Mouse (Mus musculus): ENCODE data around the gene Cox6b2. TPM values are rescaled to one million over a fixed set of nuclear protein-coding genes. Genes with fewer than 3 reads are reported as not detected.

The Cox6b2 gene
- polyA plus RNA-seq, 1 experiment from 2014 or later, result 64.1 TPM

DNA sequence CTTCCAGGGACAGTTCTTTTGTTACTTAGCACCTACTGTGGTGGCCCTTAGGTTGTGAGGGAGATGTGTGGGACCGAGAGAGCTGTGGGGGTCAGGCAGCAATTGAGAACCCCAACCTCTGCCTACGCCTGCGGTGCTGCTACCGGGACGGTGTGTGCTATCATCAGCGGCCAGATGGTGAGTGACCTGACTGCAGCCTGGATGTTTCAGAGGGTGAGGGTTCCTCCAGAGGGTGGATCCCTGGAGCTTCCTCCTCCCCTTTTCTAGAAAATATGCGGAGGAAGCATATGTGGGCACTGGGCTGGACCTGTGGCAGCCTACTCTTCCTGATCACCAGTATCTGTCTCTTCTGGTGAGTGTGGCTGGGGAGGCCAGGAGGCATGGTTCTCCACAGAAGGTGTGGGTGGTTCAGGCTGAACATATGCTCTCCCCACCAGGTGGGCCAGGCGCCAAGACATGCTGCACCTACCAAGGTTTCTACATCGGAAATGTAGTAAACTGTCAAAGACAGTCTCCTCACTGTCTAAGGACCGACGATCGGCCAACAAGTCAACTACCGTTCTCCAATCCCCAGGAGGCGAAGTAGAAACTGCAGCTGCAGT is 30.9 kb upstream of the Cox6b2 start:
- Histone ChIP-seq H3K27ac (no peak overlapping the region), H3K4me1 (peaks cover 13% of the 10 kb centered on the region), H3K9ac (no peak overlapping the region), H3K36me3 (no peaks in the 10 kb centered on the region), H3K27me3 (peaks cover 10% of the 10 kb centered on the region), H3K4me2 (no peak overlapping the region), H3K9me3 (no peaks in the 10 kb centered on the region), H3K4me3 (no peak overlapping the region)
- WGBS, result 60% methylated on average over 14 of the region's 14 CpGs
- ATAC-seq (ENCODE audit: borderline replicate concordance, extremely low read depth, low FRiP score, low TSS enrichment), result no peak

DNA sequence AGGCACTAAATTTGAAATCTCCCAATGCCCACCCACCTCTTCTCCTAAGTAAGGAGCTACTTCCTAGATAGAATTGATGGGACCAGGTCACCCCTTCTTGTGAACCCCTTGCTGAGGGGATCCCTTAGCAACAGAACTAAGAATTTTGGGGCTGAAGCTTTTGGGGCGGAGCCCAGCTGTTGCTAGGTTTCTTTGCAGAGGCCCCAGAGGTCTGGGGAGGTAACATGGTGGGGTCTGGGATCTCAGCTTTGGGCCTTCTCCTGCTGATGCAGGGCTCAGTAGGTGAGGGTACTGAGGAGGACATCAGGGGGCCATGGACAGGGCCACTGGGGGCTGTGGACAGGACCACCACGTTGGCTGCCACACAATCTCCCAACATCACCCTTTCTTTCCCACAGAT is 29.9 kb upstream of the Cox6b2 start, which contains the start of the genes Il11 and Tmem190:
TSS of gene Il11 (minus strand) at position 101 of the 400 bp plus-strand sequence.
TSS of gene Tmem190 (plus strand) at position 179 of the 400 bp plus-strand sequence.
- peaks cover 7% of the 10 kb centered on the region for H3K4me1 ChIP-seq
- WGBS, result 79% methylated on average over 2 of the region's 2 CpGs

DNA sequence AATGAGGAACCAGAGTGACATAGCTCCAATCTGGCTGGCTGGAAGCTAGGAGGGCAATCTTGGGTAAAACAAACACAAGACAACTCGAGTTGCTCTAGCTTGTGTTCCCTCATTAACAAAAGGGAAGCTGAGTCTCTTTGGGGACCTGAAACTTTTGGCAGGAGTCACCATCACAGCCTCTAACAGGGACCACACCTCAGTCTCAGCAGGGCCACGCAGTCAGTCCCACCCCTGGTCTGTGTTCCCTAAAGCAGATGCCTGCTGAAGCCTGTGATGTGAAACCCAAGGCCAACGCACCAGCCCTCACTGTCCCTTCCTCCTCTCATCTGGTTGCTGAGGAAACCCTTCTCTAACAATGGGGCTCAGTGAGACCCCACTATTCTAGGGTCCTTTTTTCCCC is 29.2 kb upstream of the Cox6b2 start:
- H3K27ac ChIP-seq, result no peak overlapping the region
- H3K27me3 ChIP-seq, result peaks cover 26% of the 10 kb centered on the region
- no peak for ATAC-seq (ENCODE audit: borderline replicate concordance, extremely low read depth, low FRiP score, low TSS enrichment)

More for the DNA sequence above, 29.9 kb upstream of the Cox6b2 start, which contains the start of the genes Il11 and Tmem190:
- Histone ChIP-seq H3K36me3 (no peaks in the 10 kb centered on the region), H3K4me2 (no peak within 1 kb of the TSS), H3K9ac (no peak within 1 kb of the TSS), H3K27ac (no peak within 1 kb of the TSS), H3K9me3 (no peaks in the 10 kb centered on the region), H3K4me3 (no peak within 1 kb of the TSS), H3K27me3 (peaks cover 20% of the 10 kb centered on the region)
- ATAC-seq (ENCODE audit: borderline replicate concordance, extremely low read depth, low FRiP score, low TSS enrichment), result no peak

DNA sequence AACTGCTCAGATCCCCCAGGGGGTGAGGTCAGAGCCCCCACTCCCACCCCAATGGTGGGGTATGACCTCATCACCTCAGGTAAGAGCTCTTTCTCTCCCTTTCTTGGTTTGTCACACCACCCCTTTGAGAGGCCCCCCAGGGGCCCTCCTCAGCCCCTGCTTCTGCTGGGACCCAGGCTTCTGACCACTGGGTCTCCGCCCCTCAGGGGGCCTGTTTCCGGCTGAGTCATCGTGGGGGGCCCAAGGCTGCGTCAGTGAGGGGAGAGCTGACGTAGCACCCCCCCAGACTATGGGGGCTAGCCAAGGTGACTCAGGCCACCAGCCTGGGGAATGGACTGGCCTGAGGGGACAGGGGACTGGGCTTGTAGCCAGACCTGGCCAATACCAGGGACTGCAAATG is 27.0 kb upstream of the Cox6b2 start:
- Histone ChIP-seq H3K9me3 (no peaks in the 10 kb centered on the region), H3K4me1 (peaks cover 10% of the 10 kb centered on the region), H3K36me3 (no peaks in the 10 kb centered on the region), H3K4me3 (no peak overlapping the region), H3K9ac (no peak overlapping the region), H3K27me3 (peaks cover 46% of the 10 kb centered on the region), H3K4me2 (no peak overlapping the region), H3K27ac (no peak overlapping the region)
- no peak for ATAC-seq (ENCODE audit: borderline replicate concordance, extremely low read depth, low FRiP score, low TSS enrichment)
- 32% methylated on average over 5 of the region's 5 CpGs for WGBS

More for the DNA sequence above, 29.2 kb upstream of the Cox6b2 start:
- Histone ChIP-seq H3K4me2 (no peak overlapping the region), H3K9me3 (no peaks in the 10 kb centered on the region), H3K4me1 (peaks cover 9% of the 10 kb centered on the region), H3K4me3 (no peak overlapping the region), H3K9ac (no peak overlapping the region), H3K36me3 (no peaks in the 10 kb centered on the region)
- WGBS, result 41% methylated on average over 3 of the region's 3 CpGs

DNA sequence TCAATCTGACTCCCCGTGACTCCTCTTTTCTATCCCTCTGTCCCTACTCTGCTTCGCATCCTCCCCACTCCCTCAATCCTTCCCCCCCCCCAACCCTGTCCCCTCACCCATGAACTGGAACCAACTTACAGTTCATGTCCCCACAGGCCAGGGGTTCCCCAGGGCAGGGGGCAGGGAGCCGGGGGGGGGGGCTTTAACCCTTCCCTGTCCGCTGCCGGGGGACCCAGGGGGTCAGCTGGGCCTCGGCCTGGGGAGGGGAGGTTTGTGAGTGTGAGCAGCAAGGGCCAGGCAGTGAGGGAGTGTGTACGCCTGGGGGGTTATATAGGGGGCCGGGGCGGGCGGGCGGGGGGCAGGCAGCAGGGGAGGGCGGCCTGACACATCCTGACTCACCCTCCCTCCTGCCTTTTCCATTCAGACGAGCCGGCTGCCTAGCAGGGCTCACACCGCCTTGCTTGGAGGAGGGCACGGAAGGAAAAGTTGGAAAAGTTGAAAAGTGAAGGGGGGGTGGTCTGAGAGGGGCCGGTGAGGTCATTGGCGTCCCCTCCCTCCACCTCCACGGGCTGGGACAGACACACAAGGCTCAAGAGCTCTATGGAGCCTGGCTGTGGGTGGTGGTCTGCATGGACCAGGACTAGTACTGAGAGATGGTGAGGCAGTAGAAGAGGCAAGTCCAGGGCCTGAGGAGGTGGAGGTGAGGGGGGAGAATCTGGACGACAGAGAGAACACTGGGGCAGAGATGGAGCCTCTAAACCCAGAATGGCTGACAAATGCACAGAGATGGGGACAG is 25.1 kb upstream of the Cox6b2 start:
- Histone ChIP-seq H3K9ac (no peak overlapping the region), H3K4me1 (peaks cover 10% of the 10 kb centered on the region), H3K4me2 (no peak overlapping the region), H3K36me3 (no peaks in the 10 kb centered on the region), H3K27me3 (peaks cover 47% of the 10 kb centered on the region), H3K9me3 (no peaks in the 10 kb centered on the region), H3K4me3 (no peak overlapping the region), H3K27ac (no peak overlapping the region)
- ATAC-seq (ENCODE audit: borderline replicate concordance, extremely low read depth, low FRiP score, low TSS enrichment), result no peak
- 6% methylated on average over 18 of the region's 20 CpGs for WGBS

DNA sequence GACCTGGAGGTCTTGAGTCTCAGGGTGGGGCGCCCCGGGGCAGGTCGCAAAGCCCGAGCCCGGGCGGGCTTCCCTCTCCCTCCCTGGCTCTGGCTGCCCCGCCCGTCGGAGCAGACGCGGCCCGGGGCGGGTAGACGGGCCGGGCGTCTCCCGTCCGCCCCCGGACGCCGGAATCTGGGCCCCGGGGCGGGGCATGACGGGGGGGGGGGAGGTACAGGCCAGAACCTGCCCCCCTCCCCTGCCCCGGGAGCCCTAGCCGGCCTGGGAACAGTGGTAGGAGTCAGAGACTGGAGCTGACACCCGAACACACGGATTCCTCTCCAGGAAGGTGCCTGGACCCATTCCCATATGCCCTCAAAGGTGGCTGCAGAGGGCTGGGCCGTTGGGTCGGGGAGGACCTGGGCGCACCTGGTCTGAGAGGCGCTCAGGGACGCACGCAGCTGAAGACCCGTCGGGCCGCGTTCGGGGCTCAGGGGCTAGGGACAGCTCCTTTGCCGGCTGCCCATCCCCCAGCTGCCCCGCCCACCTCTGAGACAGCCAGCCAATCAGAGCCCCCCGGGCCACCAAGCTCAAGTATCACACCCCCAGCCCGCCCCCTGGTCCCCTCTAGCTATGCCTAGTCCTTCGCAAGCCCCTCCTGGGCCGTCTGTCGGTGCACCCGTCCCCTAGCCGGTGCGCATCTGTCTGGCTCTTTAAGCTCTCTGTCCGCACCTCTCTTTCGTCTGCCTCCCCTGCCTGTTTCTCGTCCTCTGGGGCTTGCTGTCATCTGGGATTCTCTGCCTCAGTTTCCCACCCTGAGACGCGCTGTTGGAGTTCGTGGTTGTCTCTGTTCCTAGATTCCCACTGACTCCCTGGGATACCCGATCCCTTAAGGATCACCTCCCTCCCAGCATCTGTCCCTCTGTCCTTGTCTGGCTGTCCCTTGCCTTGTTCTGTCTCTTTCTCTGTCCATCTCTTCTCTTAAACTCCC is 24.3 kb upstream of the Cox6b2 start:
- WGBS, result 1% methylated on average over 39 of the region's 56 CpGs
- Histone ChIP-seq H3K4me3 (peak overlapping the region; percentile 31), H3K4me1 (peaks cover 10% of the 10 kb centered on the region), H3K27ac (no peak overlapping the region), H3K9ac (no peak overlapping the region), H3K9me3 (no peaks in the 10 kb centered on the region), H3K27me3 (peaks cover 47% of the 10 kb centered on the region), H3K4me2 (peak overlapping the region; percentile 52), H3K36me3 (no peaks in the 10 kb centered on the region)
- peak; percentile 75 for ATAC-seq (ENCODE audit: borderline replicate concordance, extremely low read depth, low FRiP score, low TSS enrichment)

DNA sequence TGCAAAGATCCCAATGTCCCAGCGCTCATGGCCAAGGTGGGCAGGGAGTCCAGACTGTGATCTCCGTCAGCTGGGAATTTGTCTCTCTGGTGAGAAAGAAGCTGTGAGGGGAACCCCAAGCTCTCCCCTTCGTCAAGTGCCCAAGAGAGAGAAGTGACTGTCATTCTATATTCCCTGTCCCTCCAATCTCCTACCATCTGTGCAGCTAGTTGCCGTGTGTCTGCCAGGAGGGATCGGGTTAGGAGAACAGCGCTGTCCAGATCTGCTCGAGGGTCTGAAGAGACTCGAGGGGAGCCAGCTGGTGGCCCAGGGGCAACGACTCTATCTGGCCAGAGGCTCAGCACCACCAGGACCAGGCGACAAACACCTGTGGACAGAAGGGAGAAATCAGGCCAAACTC is 23.2 kb upstream of the Cox6b2 start:
- H3K9me3 ChIP-seq, result no peaks in the 10 kb centered on the region
- H3K27ac ChIP-seq, result no peak overlapping the region
- H3K9ac ChIP-seq, result no peak overlapping the region
- H3K27me3 ChIP-seq, result peaks cover 47% of the 10 kb centered on the region
- 50% methylated on average over 10 of the region's 10 CpGs for WGBS
- no peak overlapping the region for H3K4me2 ChIP-seq
- H3K4me1 ChIP-seq, result peaks cover 6% of the 10 kb centered on the region
- no peak overlapping the region for H3K4me3 ChIP-seq
- no peaks in the 10 kb centered on the region for H3K36me3 ChIP-seq
- no peak for ATAC-seq (ENCODE audit: borderline replicate concordance, extremely low read depth, low FRiP score, low TSS enrichment)

DNA sequence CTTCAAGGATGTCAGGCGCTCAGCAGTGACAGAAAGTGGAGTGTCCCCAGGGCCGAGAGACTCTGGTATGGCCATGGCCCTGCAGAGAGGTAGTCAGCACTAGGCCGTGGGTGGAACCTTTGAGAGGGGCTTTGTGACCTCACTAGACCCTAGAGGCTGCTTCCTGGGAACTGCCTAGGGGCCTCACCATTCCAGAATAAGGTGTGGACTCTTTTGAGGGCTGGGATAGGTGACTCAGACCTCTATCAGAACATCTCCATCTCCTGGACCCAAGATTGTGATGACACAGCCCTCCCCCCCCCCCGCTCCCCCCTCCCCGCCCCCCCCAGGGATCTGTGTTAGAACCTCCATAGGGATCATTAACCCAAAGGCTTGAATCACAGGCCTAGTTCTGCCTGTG is 18.3 kb upstream of the Cox6b2 start, which contains the start of gene Fam71e2:
TSS of gene Fam71e2 (minus strand) at position 101 of the 400 bp plus-strand sequence.
- no peak for ATAC-seq (ENCODE audit: borderline replicate concordance, extremely low read depth, low FRiP score, low TSS enrichment)
- Histone ChIP-seq H3K27me3 (peaks cover 14% of the 10 kb centered on the region), H3K4me3 (no peak within 1 kb of the TSS), H3K4me2 (no peak within 1 kb of the TSS), H3K4me1 (no peaks in the 10 kb centered on the region), H3K9ac (no peak within 1 kb of the TSS), H3K36me3 (no peaks in the 10 kb centered on the region), H3K27ac (no peak within 1 kb of the TSS), H3K9me3 (no peaks in the 10 kb centered on the region)
- 48% methylated on average over 5 of the region's 5 CpGs for WGBS

DNA sequence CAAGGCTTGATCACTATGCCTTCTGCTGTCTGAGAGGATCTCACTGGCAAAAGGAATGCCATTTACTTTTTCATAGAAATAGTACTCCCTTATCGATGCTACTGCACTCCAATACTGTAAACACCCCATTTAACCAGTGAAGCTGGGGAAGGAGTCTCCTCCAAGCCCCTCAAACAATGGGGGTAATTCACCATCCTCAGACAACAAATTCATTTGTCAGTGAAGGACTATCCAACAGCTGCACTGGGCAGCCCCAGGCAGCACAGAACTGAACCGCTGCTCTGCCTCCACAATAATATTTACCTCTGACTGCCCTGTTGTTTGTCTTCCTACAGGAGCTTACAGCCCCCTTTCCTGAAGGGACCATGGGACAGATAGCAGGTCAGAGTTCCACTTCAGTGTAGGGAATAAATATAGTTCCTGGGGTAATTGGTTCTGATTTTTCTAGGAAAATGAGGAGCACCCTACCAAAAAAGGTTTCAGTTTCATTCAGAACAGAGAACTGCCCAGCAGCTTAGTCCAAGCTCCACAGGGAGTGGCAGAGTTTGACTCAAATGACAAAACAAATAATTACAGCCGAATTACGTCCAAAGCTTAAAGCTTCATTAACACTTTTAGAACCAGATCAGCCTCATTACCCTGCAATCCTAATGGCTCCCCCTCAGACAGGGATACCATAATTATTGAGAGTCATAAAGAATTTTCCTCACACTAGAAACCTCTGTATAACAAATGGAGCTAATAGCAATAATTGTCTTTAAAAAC is 12.2 kb upstream of the Cox6b2 start:
- Histone ChIP-seq H3K9me3 (no peaks in the 10 kb centered on the region), H3K27me3 (0 out of 2 replicates have a peak, but pooled peaks cover 2% of the 10 kb centered on the region), H3K4me2 (no peak overlapping the region), H3K4me3 (no peak overlapping the region), H3K4me1 (no peaks in the 10 kb centered on the region), H3K27ac (no peak overlapping the region), H3K36me3 (no peaks in the 10 kb centered on the region), H3K9ac (no peak overlapping the region)
- no peak for ATAC-seq (ENCODE audit: borderline replicate concordance, extremely low read depth, low FRiP score, low TSS enrichment)
- 16% methylated on average over 4 of the region's 4 CpGs for WGBS

DNA sequence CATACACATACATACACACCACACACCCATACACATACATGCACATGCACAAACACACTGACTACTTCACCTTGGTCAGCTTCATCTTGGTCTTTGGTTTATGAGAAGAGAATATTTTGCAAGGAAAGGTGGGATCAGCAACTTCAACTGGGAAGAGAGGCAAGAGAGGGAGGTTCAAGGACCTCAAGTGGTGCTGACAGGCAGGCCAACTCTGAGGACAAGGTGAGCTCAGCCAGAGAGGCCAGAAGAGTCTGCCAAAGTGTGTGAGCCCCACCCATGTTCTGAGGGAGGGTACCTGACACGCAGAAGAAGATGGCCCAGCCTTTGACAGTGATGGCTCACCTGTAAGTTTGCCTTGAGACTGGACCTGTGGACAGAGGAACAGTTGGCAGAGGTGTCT is 6.8 kb upstream of the Cox6b2 start:
- ATAC-seq (ENCODE audit: borderline replicate concordance, extremely low read depth, low FRiP score, low TSS enrichment), result no peak
- H3K4me1 ChIP-seq, result no peaks in the 10 kb centered on the region
- no peak overlapping the region for H3K4me2 ChIP-seq
- H3K9me3 ChIP-seq, result no peaks in the 10 kb centered on the region
- no peak overlapping the region for H3K9ac ChIP-seq
- H3K27me3 ChIP-seq, result no peaks in the 10 kb centered on the region
- H3K4me3 ChIP-seq, result no peak overlapping the region
- H3K36me3 ChIP-seq, result no peaks in the 10 kb centered on the region
- no peak overlapping the region for H3K27ac ChIP-seq
- WGBS, result 20% methylated on average over 1 of the region's 1 CpGs

Data from lung, embryonic 15.5 days (tissue).